Mouse (Mus musculus) bone marrow, adult 2 months (tissue): ENCODE results near the gene Unc119. TPM values are rescaled to one million over a fixed set of nuclear protein-coding genes. Genes with fewer than 3 reads are reported as not detected.

Experiments used
- H3K27ac ChIP-seq: fragments of 200-500 bp; 2 replicates; pipeline ENCODE4 v1.5.1; 2012; ENCODE audit warnings: low read depth, mild to moderate bottlenecking, control low read depth, inconsistent platforms, low read length; ENCODE audit not compliant: control insufficient read depth, poor library complexity, insufficient read depth
- H3K4me1 ChIP-seq: fragments of 200-500 bp; 2 replicates; pipeline ENCODE4 v1.6.1; 2011; ENCODE audit warnings: low read length; ENCODE audit not compliant: control insufficient read depth, insufficient read depth
- H3K4me3 ChIP-seq: fragments of 200-500 bp; replicated peaks from 2 replicates; pipeline ENCODE3; 2011; ENCODE audit warnings: mild to moderate bottlenecking, low read depth, low read length, control low read depth; ENCODE audit not compliant: control insufficient read depth
- CTCF ChIP-seq: fragments of 200-500 bp; IDR thresholded peaks from 2 replicates; pipeline ENCODE4 v1.5.1; 2011; ENCODE audit warnings: low read length, control low read depth; ENCODE audit not compliant: control insufficient read depth, insufficient read depth
- POLR2A ChIP-seq: fragments of 200-500 bp; IDR thresholded peaks from 2 replicates; pipeline ENCODE4 v1.6.1; 2011; ENCODE audit warnings: low read depth, mild to moderate bottlenecking, control low read depth, low read length, borderline replicate concordance; ENCODE audit not compliant: control insufficient read depth
- WGBS: fragments of 180-500 bp; shearing (Covaris S2); methylation state at CpG from one replicate; pipeline ENCODE4 v1.1.7; 2018; 5-methylcytosine and 5-hydroxymethylcytosine counted together
- polyA plus RNA-seq: library from polyadenylated mRNA; stranded (reverse); fragments of >200 nt; gene quantifications from 2 replicates; pipeline ENCODE4 v1.2.4, GENCODE M21; 2011; ENCODE audit warnings: low replicate concordance; ENCODE audit not compliant: missing spikeins, insufficient read depth, insufficient read length

Unc119 gene
- polyA plus RNA-seq, 1 experiment = 71.9 TPM

DNA sequence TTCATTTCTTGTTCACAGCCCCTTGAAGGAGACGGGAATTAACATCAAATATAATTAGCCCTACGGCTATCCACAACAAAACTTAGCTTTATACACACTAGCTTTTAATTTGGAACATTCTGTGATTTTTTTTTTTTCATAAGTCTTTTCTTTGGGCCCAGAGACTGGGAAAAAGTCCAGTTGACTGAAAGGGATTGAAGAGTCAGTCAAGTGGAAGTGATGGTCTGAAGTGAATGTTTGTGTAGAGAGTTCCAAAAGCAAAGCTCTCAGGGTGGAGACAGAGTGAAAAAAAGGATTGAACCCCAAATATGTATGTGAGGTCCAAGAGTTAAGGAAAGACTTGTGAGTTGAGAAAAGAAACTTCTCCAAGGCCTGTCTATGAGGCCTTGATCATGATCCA, 24.9 kb upstream of the Unc119 start:
- TF ChIP-seq CTCF (no peak), POLR2A (no peak)
- WGBS = 85% methylated on average over 2 of the region's 2 CpGs
- Histone ChIP-seq H3K4me3 (no peak overlapping the region), H3K4me1 (peaks cover 4% of the 10 kb centered on the region; the same call in 1 of the 2 replicates), H3K27ac (no peak overlapping the region)

GRCm38 (mm10) chr11:78322076-78322831, 21.0 kb upstream of the Unc119 start:
- 76% methylated on average over 2 of the region's 2 CpGs for WGBS
- TF ChIP-seq POLR2A = no peak
- no peak for TF ChIP-seq CTCF
- peaks cover 4% of the 10 kb centered on the region; the same call in 1 of the 2 replicates for H3K4me1 ChIP-seq
- no peak overlapping the region for H3K4me3 ChIP-seq
- H3K27ac ChIP-seq = no peak overlapping the region

DNA sequence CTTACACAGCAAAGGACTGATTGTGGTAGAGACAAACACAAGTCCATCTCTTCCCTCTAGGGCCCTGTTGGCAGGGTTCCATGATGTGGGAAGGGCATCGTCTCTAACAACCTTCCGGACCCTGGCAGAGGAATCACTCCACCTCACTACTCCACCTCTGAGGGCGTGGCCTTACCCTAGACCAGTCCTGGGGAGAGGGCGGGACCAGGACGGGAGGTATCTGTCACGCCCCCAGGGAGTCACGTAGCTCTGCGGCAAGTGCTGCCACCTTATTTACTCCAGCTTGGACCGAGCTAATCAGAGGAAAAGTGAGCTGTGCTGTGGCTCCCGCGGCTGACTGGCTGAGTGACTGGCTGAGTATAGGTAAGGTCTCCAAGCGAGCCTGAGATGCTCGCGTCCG, 20.4 kb upstream of the Unc119 start, which contains the start of gene Aldoc:
Aldoc (plus strand) TSS at position 109 of the 400 bp plus-strand sequence.
- 6% methylated on average over 15 of the region's 15 CpGs for WGBS
- no peak within 1 kb of the TSS for H3K27ac ChIP-seq
- H3K4me3 ChIP-seq = peak within 1 kb of the TSS; percentile 15
- peaks cover 4% of the 10 kb centered on the region; the same call in 1 of the 2 replicates for H3K4me1 ChIP-seq
- no peak for TF ChIP-seq CTCF
- TF ChIP-seq POLR2A = no peak

GRCm38 (mm10) chr11:78324000-78324785, 19.1 kb upstream of the Unc119 start:
- no peak for TF ChIP-seq POLR2A
- no peak for TF ChIP-seq CTCF
- Histone ChIP-seq H3K4me1 (peaks cover 4% of the 10 kb centered on the region; the same call in 1 of the 2 replicates), H3K4me3 (no peak overlapping the region), H3K27ac (no peak overlapping the region)
- 82% methylated on average over 15 of the region's 15 CpGs for WGBS

- H3K27ac ChIP-seq = no peak overlapping the region
These were observed 18.3 kb upstream of the Unc119 start for GRCm38 (mm10) chr11:78324965-78325364.

GRCm38 (mm10) chr11:78327215-78327614, 16.1 kb upstream of the Unc119 start:
- TF ChIP-seq POLR2A (no peak), CTCF (no peak)
- Histone ChIP-seq H3K4me1 (peaks cover 4% of the 10 kb centered on the region; the same call in 1 of the 2 replicates), H3K27ac (no peak overlapping the region), H3K4me3 (no peak overlapping the region)
- whole genome bisulfite sequencing = 92% methylated on average over 4 of the region's 4 CpGs

More at GRCm38 (mm10) chr11:78324965-78325364, 18.3 kb upstream of the Unc119 start:
- WGBS = 93% methylated on average over 12 of the region's 12 CpGs
- no peak for TF ChIP-seq POLR2A
- no peak for TF ChIP-seq CTCF
- peaks cover 4% of the 10 kb centered on the region; the same call in 1 of the 2 replicates for H3K4me1 ChIP-seq
- no peak overlapping the region for H3K4me3 ChIP-seq

DNA sequence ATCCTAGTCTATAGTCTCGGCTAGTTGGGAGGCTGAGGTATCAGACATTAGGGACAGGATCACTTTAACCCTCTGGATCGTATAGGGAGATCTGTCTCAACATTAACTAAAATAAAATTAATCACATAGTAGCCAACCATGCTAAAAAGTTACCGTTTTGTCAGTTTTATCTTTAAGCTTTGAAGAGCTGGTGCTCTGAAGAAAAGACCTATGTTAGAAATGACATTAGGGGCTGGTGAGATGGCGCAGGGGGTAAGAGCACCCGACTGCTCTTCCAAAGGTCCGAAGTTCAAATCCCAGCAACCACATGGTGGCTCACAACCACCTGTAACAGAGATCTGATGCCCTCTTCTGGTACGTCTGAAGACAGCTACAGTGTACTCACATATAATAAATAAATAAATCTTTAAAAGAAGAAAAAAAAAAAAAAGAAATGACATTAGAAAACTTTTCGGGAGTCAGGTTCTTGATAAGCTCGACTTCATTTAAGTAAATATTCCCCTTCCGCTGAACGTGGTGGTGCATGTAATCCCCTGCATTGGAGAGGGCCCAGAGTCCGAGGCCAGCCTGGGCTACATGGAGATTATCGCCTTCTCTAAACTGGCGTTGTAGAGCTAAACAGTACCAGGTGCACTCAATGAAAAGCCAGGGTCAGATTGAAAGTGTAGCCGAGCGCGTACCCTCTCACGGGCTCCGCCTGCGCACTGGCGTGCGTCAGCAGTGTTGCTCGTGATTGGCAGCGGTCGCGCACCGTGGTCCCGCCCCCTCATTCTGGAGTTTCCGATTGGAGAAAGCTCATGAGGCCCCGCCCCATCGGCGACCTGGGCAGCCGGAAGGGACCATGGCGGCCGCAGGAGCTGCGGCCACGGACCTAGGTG, 15.4 kb upstream of the Unc119 start, which contains the start of gene Pigs:
Pigs (plus strand) TSS at position 782 of the 878 bp plus-strand sequence.
- peak within 1 kb of the TSS; percentile 95 for H3K4me3 ChIP-seq
- H3K27ac ChIP-seq = peak within 1 kb of the TSS; percentile 37
- WGBS = 8% methylated on average over 37 of the region's 37 CpGs
- TF ChIP-seq CTCF = no peak
- TF ChIP-seq POLR2A = peak; percentile 68; the same call in 1 of the 2 replicates
- H3K4me1 ChIP-seq = peaks cover 2% of the 10 kb centered on the region; the same call in 1 of the 2 replicates
